Mouse (Mus musculus): ENCODE results near the gene Smad3.

Gene Smad3

DNA sequence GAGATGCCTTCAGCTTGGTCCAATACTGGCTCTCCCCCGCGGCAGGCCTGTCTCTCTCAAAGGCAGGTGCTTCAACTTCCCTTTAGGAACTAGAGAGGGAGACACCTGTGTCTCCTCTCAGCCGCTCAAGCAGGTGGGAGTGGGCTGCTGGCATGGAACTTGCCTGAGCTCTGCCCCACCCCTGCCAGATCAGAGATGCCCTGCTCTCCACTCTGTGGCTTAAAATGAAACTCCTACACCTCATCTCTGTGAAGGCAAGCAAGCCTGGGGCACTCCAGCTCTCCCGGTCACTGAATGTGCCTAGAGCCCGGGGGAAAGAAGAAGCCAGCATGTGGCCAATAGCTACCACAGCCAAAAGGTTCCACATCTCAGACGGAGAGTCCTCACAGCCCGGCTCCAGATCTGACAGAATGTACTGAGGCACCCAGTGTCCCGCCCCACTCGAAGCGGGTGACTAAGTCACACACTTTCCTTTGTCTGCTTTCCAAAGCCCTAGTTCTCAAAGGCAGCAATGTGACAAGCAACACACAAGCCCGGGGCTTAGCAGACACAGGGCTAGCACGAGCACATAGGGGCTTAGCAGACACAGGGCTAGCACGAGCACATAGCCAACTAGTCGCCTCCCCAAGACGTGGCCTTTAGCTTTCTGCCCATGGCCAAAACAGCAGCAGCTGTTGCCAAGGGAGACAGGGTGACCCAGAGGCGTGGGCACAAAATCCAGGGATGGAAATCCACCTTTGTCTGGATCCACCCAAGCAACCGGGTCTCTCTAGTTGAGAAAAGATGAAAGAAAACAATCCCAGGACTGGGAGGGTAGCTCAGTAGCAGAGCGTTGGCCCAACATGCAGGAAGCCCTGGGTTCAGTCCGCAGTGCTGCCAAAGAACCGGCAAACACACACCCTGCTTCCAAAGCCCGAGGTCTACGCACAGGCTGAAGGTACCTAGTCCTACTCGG lies 3.0 kb downstream of the Smad3 start:
- ChIA-PET CTCF (interaction anchor here in 1 of 4 experiments (1.3 kb wide), 1 partner anchor 13 kb away, joined by 11 read pairs; no protein-coding TSS in a partner anchor), POLR2A (interaction anchor here in 3 of 4 experiments (0.7 to 17.1 kb wide), 11 partner anchors 8 to 774 kb away, joined by 3 to 229 read pairs (median 4); no protein-coding TSS in a partner anchor)

DNA sequence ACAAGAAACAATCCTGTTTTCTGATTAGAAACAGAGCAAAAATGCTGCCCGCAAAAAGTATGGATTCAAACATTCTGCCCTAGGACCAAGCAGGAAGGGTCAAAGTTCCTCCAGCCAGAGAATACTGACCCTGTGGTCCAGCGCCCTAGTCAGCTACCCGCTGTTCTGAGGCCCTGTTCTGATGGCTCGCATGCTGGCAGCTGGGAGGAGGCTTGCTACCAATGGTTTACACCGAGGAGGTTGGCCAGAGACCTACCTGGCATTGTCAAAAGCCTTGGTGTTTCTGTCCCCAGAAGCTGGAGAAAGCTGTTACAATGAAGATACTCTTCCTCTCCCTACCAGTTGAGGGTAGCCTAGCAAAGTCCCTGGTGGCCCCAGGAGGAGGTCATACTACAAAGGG lies 3.8 kb downstream of the Smad3 start:
- POLR2A ChIA-PET = interaction anchor here in 3 of 4 experiments (0.7 to 17.1 kb wide), 7 partner anchors 8 to 81 kb away, joined by 3 to 229 read pairs (median 4); no protein-coding TSS in a partner anchor
- CTCF ChIA-PET = no interaction called here

DNA sequence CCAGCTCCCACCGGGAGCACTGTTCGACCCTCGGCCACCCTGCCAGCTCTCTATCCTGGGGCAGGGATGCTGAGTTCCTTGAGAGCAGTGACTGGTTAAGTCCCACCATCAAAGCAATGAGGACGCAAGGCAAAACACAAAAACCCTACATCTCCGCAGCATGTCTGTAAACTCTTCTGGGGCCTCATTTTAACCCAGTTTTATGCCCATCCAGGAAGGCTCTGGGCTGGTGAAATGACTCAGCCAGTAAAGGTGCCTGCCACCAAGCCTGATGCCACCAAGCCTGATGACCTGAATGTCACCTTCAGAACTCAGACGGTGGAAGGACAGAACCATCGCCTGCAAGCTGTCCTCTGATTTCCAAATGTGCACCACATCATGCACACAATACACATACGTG lies 4.4 kb downstream of the Smad3 start:
- ChIA-PET POLR2A (interaction anchor here in 2 of 4 experiments (1.3 to 17.1 kb wide), 4 partner anchors 12 to 50 kb away, joined by 3 to 229 read pairs (median 55); no protein-coding TSS in a partner anchor), CTCF (no interaction called here)

DNA sequence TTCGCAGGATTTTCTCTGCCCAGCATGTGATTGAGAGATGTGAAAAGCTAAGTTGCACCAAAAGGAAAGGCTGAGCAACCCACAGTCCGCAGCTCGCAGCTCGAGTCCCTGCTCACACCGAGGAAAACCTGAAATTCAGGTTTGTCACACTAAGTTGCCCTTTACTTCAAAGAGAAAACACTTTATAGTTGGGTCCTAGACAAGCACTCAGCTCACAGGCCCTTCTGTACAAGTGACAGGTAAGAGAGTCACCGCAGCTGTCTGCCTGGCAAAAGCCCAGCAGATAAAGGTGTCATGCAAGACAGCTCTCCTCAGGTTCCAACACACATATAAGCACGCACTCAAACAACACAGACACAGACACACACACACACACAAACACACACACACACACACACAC lies 5.2 kb downstream of the Smad3 start:
- ChIA-PET CTCF (no interaction called here), POLR2A (interaction anchor here in 3 of 4 experiments (0.6 to 17.1 kb wide), 9 partner anchors 9 to 952 kb away, joined by 3 to 229 read pairs (median 4); no protein-coding TSS in a partner anchor)

DNA sequence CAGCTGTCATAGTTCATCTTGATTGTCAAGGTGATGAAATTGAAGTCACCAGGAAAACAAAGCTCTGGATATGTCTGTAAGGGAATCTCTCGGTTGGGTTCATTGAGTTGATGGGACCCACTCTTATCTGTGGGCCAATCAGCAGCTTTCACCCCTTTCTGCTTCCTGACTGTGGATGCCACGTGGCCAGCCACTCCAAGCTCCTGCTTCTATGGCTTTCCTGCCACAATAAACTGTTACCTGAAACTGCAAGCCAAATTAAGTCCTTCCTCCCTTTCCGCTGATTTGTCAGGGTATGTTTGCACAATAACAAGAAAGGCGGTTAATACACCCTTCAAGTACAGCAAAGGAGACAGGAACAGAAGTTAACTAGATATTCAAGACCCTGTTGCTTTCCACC lies 6.5 kb downstream of the Smad3 start:
- POLR2A ChIA-PET = interaction anchor here in 2 of 4 experiments (0.8 to 17.1 kb wide), 5 partner anchors 10 to 63 kb away, joined by 3 to 229 read pairs (median 6); no protein-coding TSS in a partner anchor
- CTCF ChIA-PET = interaction anchor here in 1 of 4 experiments (0.5 kb wide), 1 partner anchor 1772 kb away, joined by 3 read pairs; no protein-coding TSS in a partner anchor

DNA sequence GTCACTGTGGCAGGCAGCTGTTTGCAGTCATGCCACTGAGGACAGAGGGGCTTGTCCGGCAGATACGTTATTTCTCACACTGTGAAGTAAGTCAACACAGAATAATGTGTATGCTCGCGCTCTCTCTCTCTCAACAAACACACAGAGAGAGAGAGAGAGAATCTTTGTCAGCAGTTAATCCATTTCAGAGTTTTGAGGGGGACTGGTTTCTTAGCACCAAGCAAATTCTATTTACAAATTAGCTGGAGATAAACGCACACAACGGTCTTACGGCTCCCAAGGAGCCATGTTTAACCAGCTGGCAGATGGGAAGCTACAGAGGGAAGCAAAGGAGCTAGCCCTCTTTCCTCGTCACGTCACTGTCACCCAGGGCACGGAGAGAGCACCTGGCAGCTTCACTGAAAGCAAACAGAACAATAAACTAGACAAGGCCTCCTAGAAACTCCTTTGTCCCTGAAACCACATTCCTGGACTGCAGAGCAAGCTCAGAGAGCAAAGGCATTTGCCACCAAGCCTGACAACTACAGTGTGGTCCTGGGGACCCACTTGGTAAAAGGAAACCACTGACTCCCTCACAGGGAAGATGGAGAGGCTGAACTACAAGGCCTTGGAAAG lies 7.3 kb downstream of the Smad3 start:
- ChIA-PET CTCF (interaction anchor here in 3 of 4 experiments (0.5 to 0.7 kb wide), 5 partner anchors 10 to 1773 kb away, joined by 3 to 4 read pairs (median 3); no protein-coding TSS in a partner anchor), POLR2A (interaction anchor here in 3 of 4 experiments (0.6 to 18.5 kb wide), 5 partner anchors 1 to 178 kb away, joined by 3 to 229 read pairs (median 106); partner anchors contain the start of gene Smad3 (in 1 of the 3))

DNA sequence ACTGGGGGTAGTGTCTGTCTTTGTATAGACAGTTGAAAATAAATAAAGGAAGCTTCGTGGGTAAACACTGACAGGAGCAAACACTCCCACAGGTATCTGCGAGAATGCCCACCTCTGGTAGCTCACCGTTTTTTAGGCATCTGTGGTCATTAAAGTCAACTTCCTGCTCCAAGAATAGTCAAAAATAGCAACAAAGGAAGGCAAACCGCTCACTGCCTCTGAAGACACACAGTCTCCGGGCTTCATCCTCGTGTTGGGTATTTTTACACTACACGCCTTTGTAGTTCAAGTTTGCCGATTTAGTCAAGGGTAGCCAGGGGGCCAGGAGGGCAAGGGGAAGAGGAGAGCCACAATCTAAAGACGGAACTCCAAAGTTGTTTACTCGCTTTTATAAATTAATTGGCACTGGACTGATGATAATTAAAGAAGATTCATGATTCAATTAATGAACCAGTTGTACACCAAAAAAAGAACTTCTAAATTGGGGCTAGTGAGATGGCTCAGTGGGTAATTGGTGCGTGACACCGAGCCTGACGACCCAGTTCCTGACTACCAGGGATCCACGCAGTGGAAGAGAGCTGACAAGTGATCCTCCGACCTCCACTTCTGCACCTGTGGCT lies 8.4 kb downstream of the Smad3 start:
- ChIA-PET CTCF (interaction anchor here in 2 of 4 experiments (0.6 to 1.4 kb wide), 2 partner anchors 12 to 160 kb away, joined by 3 to 5 read pairs; no protein-coding TSS in a partner anchor), POLR2A (interaction anchor here (0.6 to 18.5 kb wide), 7 partner anchors 2 to 179 kb away, joined by 3 to 229 read pairs (median 3); partner anchors contain the start of gene Smad3 (in 2 of the 4))

DNA sequence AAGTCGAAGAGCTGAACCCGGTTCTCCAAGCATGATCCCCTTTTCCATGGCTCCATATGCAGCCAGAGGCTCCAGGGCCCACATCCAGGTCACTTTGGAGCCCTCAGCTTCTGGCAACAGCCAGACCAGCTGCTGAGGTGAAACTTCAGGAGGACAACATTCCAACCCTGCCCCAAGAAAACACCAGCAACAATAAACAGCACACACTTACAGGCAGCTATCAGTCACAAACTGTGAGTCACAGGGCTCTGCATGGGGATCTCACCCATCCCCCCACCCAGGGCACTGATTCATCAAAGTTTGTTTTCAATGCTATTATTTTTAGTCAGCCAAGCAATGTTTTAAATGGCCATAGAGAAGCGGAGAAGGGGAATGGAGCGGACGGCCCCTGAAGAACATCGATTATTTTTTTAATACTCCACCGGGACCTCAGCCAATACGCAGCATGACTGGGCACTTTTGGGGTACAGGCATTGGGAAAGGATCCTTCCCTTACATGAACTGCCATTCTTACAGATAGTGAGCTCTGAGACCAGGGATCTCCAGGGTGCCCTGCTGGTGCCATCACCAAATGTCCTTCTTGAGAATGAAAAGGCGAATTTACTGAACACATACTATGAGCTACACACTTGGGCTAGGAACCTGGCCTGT lies 10.0 kb downstream of the Smad3 start:
- CTCF ChIA-PET = interaction anchor here in 3 of 4 experiments (0.8 to 1.4 kb wide), 4 partner anchors 10 to 141 kb away, joined by 3 read pairs; partner anchors contain the start of gene Smad3 (in 1 of the 3)
- POLR2A ChIA-PET = interaction anchor here in 3 of 4 experiments (0.8 to 18.5 kb wide), 5 partner anchors 4 to 12 kb away, joined by 3 to 229 read pairs (median 7); partner anchors contain the start of gene Smad3 (in 2 of the 3)

DNA sequence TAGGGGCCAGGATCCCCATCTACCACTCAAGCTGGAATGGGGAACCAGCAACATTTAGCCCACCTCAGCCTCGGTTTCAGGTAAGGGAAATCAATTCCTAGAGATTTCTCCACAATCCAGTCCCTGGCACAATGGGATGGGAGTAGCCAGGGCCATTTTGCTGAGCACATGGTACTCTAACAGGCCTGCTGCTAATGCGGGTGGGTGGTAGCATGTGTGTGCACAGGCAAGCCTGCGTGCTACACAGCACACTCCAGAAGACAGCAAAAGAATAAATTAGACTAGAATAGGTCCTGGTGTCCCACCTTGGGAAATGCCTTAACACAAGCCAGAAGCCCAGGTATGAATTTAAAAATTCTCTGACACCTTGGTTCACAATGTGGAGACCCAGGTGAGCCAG lies 10.8 kb downstream of the Smad3 start:
- POLR2A ChIA-PET = interaction anchor here in 3 of 4 experiments (0.9 to 18.5 kb wide), 6 partner anchors 5 to 82 kb away, joined by 3 to 229 read pairs (median 9); partner anchors contain the start of gene Smad3 (in 2 of the 3)
- CTCF ChIA-PET = interaction anchor here in 1 of 4 experiments (1.3 kb wide), 1 partner anchor 11 kb away, joined by 3 read pairs; the partner anchor contains the start of gene Smad3

DNA sequence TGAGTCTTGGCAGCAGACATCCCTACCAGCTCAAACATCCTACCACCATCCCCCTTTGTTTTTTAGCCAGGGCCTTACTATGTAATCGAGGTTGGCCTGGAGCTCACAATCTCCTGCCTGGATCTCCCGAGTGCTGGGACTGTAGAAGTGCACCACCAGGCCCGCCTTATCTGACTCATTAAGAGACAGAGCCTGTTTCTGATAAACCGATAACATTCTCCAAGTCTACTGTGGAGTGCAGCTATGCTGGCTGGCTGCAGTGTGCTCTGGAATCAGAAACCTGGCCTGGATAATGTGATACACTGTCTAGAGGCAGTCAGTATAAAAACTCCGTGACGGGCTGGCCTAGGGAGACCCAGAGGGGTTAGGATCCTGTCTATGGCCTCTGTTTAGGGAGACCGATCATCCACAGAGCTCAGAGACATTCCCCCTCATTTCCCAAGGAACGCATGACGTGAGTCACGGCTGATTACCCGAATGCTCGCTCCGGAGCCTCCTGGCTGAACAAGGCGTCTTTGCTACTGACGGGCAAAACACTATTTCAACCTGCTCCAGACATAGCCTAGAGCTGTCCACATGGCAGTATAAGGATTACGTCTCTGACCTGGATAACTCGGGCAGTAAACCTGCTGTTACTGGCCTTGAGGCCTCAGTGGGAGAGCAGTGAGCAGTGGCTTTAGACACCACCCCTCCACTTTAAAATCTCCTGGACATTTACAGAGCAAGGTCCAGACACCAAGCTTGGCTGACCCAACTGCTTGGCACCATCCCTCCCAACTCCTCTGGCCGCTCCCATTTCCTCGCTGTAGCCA lies 11.8 kb downstream of the Smad3 start:
- ChIA-PET CTCF (interaction anchor here in 1 of 4 experiments (1.3 kb wide), 2 partner anchors 12 to 16 kb away, joined by 3 to 4 read pairs; partner anchors contain the start of gene Smad3), POLR2A (interaction anchor here in 3 of 4 experiments (0.6 to 18.5 kb wide), 14 partner anchors 5 to 273 kb away, joined by 3 to 229 read pairs (median 4); partner anchors contain the start of gene Smad3 (in 3 of the 3))

DNA sequence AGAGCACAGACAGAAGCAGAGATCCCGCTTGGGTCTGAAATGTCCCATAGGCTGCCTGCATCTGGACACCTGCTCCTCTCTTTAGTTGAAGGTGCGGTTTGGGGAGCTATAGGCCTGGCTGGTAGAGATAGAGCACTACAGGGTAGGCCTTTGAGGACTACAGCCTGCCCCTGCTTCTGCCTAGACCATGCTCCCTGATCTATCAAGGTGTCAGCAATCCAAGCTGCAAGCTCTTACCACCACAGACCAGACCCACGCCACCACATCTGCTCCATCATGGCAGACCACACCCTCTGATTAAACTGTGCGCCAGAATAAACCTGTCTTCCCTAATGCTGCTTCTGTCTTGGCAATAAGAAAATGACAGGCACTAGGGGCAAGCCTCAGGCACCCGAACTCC lies 13.2 kb downstream of the Smad3 start:
- ChIA-PET POLR2A (interaction anchor here in 2 of 4 experiments (1.0 to 18.5 kb wide), 5 partner anchors 3 to 18 kb away, joined by 3 to 229 read pairs (median 106); partner anchors contain the start of gene Smad3 (in 2 of the 2)), CTCF (interaction anchor here in 1 of 4 experiments (0.5 kb wide), 1 partner anchor 263 kb away, joined by 3 read pairs; no protein-coding TSS in a partner anchor)

DNA sequence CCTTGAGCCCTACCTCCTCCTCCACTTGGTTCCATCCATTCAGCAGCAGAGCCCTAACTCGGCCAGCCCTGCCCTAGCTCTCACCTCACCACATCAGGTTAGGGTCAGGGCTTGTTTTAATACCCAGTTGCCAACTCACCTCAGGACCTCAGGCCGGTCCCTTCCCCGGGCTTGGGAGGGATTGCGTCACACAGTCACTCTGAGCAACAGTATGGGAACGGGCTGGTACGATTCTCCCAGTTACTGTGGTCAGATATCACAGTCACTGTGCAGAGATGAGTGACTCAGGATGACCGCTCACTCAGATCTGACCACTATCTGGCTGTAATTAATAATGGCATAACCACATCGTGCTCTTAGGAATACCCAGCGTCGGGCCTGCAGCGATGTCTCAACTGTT lies 14.0 kb downstream of the Smad3 start:
- POLR2A ChIA-PET = interaction anchor here in 3 of 4 experiments (1.3 to 18.5 kb wide), 6 partner anchors 2 to 80 kb away, joined by 4 to 229 read pairs (median 66); partner anchors contain the start of gene Smad3 (in 3 of the 3)
- CTCF ChIA-PET = no interaction called here

DNA sequence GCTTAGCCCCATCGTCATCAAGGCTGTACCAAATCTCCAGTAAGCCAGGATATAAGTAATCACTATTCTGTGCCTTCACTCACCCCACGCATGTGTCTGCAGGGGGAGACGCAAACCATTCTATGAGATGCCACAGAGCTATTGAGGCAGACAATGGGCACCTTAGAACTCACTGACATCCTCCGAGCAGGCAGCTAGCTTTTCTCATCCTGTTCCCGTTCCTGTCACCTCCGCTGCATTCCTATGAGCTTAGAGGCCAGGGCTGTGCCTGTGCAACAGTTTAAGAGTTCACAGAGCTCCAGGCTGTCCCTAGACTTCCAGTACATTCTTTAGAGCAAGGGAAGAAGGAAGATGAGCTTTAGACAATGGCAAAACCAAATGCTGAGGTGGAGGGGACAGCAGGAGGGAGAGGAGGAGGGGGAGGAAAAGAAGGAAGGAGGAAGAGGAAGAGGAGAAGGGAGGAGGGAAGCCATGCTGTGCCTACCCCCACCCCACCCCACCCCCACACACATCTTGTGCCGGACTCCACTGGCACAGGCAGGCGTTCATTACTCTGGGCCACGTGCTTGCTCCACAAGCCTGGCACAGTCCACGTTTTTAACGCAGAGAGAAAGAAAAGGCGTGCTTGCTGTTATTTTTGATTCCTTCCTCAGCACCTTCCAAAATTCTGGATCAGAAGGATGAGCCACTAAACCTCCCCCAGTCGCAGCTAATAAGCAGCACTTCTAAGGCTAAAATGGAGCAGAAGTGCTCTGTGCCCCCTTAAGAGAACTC lies 14.7 kb downstream of the Smad3 start:
- POLR2A ChIA-PET = interaction anchor here (0.6 to 18.5 kb wide), 16 partner anchors 2 to 924 kb away, joined by 3 to 229 read pairs (median 5); partner anchors contain the start of gene Smad3 (in 4 of the 4)
- CTCF ChIA-PET = interaction anchor here in 3 of 4 experiments (0.6 to 2.7 kb wide), 6 partner anchors 12 to 167 kb away, joined by 3 to 11 read pairs (median 3); no protein-coding TSS in a partner anchor

DNA sequence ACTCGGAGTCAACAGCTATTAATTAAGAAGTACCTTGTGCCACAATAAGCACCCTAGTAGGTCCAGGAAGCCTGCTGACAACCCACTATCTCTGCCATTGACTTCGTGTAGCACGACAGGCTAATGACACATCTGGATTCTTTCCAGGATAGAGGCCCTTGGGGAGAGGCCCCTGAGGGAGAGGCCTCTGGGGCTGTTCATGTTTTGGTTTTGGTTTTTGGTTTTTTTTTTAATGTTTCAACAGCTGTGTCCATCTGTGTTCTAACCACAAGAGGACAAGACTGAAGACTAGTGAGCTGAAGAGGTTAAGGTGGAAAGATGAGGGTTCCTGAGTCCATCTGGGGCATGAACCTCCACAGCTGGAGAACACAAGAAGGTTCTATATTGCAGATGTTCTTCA lies 15.5 kb downstream of the Smad3 start:
- ChIA-PET POLR2A (interaction anchor here (0.7 to 18.5 kb wide), 18 partner anchors 9 to 435 kb away, joined by 3 to 229 read pairs (median 5); partner anchors contain the start of gene Smad3 (in 4 of the 4)), CTCF (interaction anchor here (0.5 to 2.7 kb wide), 10 partner anchors 13 to 1133 kb away, joined by 3 to 11 read pairs (median 3); no protein-coding TSS in a partner anchor)

DNA sequence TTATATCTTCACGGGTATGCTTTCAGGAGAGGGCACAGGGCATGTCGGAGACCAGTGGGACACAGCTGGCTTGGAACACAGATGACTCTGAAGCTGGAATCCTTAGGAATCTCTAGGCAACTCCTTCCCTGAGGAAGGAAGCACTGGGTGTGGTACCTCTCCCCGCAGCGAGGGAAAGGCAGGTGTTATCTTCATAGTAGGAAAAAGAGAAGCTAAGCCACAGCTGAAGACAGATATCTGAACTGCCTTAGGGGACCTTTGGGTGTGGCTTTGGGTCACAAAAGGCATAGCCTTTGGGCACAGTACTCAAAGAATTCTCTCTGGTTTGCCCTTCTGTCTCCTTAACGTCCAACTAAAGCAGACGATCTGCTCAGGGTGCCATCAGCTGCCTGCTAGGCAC lies 16.0 kb downstream of the Smad3 start:
- ChIA-PET CTCF (interaction anchor here in 3 of 4 experiments (0.6 to 2.7 kb wide), 6 partner anchors 13 to 1132 kb away, joined by 3 to 11 read pairs (median 3); no protein-coding TSS in a partner anchor), POLR2A (interaction anchor here (0.7 to 18.5 kb wide), 16 partner anchors 10 to 435 kb away, joined by 3 to 229 read pairs (median 5); partner anchors contain the start of gene Smad3 (in 4 of the 4))

All from embryonic stem cell, embryonic (primary cell).